Mouse (Mus musculus) neural tube, embryonic 13.5 days (tissue): ENCODE measurements around the gene Plagl1. TPM values are rescaled to one million over a fixed set of nuclear protein-coding genes. Genes with fewer than 3 reads are reported as not detected.

Source experiments
- ATAC-seq: fragments of 200-750 bp; cut with Nextera tagmentation; 2 replicates; pipeline ENCODE4 v1.8.0; 2017; ENCODE audit warnings: low read depth, mild to moderate bottlenecking, moderate TSS enrichment, moderate library complexity
- H3K27ac ChIP-seq: fragments of 300-500 bp; sonication (generic); replicated peaks from 2 replicates; pipeline ENCODE4 v1.5.1; 2015; ENCODE audit warnings: moderate library complexity, mild to moderate bottlenecking, inconsistent platforms
- H3K27me3 ChIP-seq: fragments of 300-500 bp; sonication (generic); 2 replicates; pipeline ENCODE4 v1.6.1; 2015; ENCODE audit warnings: mild to moderate bottlenecking, inconsistent platforms
- H3K36me3 ChIP-seq: fragments of 300-500 bp; sonication (generic); 2 replicates; pipeline ENCODE4 v1.6.1; 2015; ENCODE audit warnings: mild to moderate bottlenecking, inconsistent platforms
- H3K4me1 ChIP-seq: fragments of 300-500 bp; sonication (generic); replicated peaks from 2 replicates; pipeline ENCODE4 v1.6.1; 2015; ENCODE audit warnings: inconsistent platforms
- H3K4me2 ChIP-seq: fragments of 300-500 bp; sonication (generic); 2 replicates; pipeline ENCODE4 v1.6.1; 2015; ENCODE audit warnings: inconsistent platforms, mild to moderate bottlenecking, moderate library complexity
- H3K4me3 ChIP-seq: fragments of 300-500 bp; sonication (generic); 2 replicates; pipeline ENCODE4 v1.5.1; 2015; ENCODE audit warnings: mild to moderate bottlenecking, inconsistent platforms
- H3K9ac ChIP-seq: fragments of 300-500 bp; sonication (generic); 2 replicates; pipeline ENCODE4 v1.6.1; 2015; ENCODE audit warnings: moderate library complexity, mild to moderate bottlenecking, inconsistent platforms
- H3K9me3 ChIP-seq: fragments of 300-500 bp; sonication (generic); 2 replicates; pipeline ENCODE4 v1.6.1; 2016; ENCODE audit warnings: inconsistent platforms
- WGBS: fragments of 180-500 bp; shearing (Covaris S2); methylation state at CpG from one replicate; pipeline ENCODE4 v1.1.7; 2015; 5-methylcytosine and 5-hydroxymethylcytosine counted together
- polyA plus RNA-seq: library from polyadenylated mRNA; unstranded; fragments of >200 nt; fragmentation: Nextera tagmentation; extraction: Ambion mirVana; gene quantifications from 2 replicates; pipeline ENCODE4 v1.2.1, GENCODE M21; 2015

Gene Plagl1
- polyA plus RNA-seq, 1 experiment from 2014 or later: 35.6 TPM

DNA sequence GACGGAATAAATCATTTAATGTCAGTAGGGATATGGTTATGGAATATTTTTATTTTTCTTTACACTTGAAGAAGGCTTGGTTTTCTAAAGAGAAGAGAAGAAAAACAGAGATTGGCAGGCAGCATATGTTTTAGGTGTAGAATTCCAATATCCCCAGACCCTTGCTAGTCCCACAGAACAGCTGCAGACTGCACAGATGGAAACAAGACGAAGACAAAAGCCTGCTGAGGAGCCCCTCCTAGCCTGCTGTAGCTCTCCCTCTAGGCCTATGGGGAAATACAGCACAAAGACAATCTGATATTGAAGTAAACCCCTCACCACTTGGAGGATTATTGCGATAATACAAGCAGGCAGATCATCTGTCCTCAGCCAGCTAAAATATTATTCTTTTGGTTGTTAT, 90.1 kb downstream of the Plagl1 start:
- no peaks in the 10 kb centered on the region for H3K27me3 ChIP-seq
- H3K9ac ChIP-seq: no peak overlapping the region
- no peaks in the 10 kb centered on the region for H3K36me3 ChIP-seq
- H3K4me3 ChIP-seq: no peak overlapping the region
- no peak overlapping the region for H3K4me2 ChIP-seq
- H3K27ac ChIP-seq: no peak overlapping the region
- H3K4me1 ChIP-seq: 0 out of 2 replicates have a peak, but pooled peaks cover 3% of the 10 kb centered on the region
- ATAC-seq: no peak
- H3K9me3 ChIP-seq: no peaks in the 10 kb centered on the region
- 66% methylated on average over 3 of the region's 3 CpGs for WGBS

- Histone ChIP-seq H3K27me3 (no peaks in the 10 kb centered on the region), H3K9me3 (no peaks in the 10 kb centered on the region), H3K36me3 (no peaks in the 10 kb centered on the region), H3K27ac (no peak overlapping the region), H3K9ac (no peak overlapping the region), H3K4me3 (no peak overlapping the region), H3K4me1 (0 out of 2 replicates have a peak, but pooled peaks cover 3% of the 10 kb centered on the region), H3K4me2 (no peak overlapping the region)
- 84% methylated on average over 5 of the region's 5 CpGs for WGBS
- no peak for ATAC-seq
These were observed 91.0 kb downstream of the Plagl1 start for GRCm38 (mm10) chr10:13151353-13151752.

- H3K36me3 ChIP-seq: no peaks in the 10 kb centered on the region
- 80% methylated on average over 4 of the region's 4 CpGs for WGBS
- no peak overlapping the region for H3K4me2 ChIP-seq
- H3K27me3 ChIP-seq: no peaks in the 10 kb centered on the region
- no peaks in the 10 kb centered on the region for H3K9me3 ChIP-seq
- H3K4me1 ChIP-seq: 0 out of 2 replicates have a peak, but pooled peaks cover 3% of the 10 kb centered on the region
- no peak overlapping the region for H3K4me3 ChIP-seq
- no peak overlapping the region for H3K9ac ChIP-seq
- H3K27ac ChIP-seq: no peak overlapping the region
- ATAC-seq: no peak
These were observed 92.6 kb downstream of the Plagl1 start for GRCm38 (mm10) chr10:13152811-13153364.

GRCm38 (mm10) chr10:13155377-13155776, 95.1 kb downstream of the Plagl1 start:
- Histone ChIP-seq H3K27ac (no peak overlapping the region), H3K4me2 (no peak overlapping the region), H3K9ac (no peak overlapping the region), H3K9me3 (no peaks in the 10 kb centered on the region), H3K36me3 (no peaks in the 10 kb centered on the region), H3K27me3 (no peaks in the 10 kb centered on the region), H3K4me1 (0 out of 2 replicates have a peak, but pooled peaks cover 2% of the 10 kb centered on the region), H3K4me3 (no peak overlapping the region)
- WGBS: 83% methylated on average over 5 of the region's 5 CpGs
- no peak for ATAC-seq

DNA sequence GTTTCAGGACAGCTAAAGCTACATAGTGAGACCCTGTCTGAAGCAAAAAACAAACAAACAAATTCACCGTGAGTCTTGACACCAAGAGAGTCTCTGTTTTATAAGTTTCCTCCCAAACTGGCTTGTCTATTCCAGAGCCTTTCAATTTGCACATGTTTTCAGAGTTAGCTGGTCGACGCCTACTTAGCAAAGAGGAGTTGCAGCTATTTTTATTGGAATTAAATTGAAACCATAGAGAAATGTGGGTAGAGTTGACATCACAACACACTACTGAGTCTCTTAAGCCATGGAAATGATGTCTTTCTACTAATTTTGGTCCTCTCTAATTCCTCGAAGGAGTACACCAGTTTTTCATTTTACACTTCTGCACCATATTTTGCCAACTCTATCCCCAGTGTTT, 100.6 kb downstream of the Plagl1 start:
- ATAC-seq: no peak
- H3K27me3 ChIP-seq: no peaks in the 10 kb centered on the region
- H3K9me3 ChIP-seq: 0 out of 2 replicates have a peak, but pooled peaks cover 6% of the 10 kb centered on the region
- no peak overlapping the region for H3K9ac ChIP-seq
- H3K4me1 ChIP-seq: no peaks in the 10 kb centered on the region
- H3K36me3 ChIP-seq: no peaks in the 10 kb centered on the region
- no peak overlapping the region for H3K27ac ChIP-seq
- no peak overlapping the region for H3K4me2 ChIP-seq
- WGBS: 92% methylated on average over 4 of the region's 4 CpGs
- no peak overlapping the region for H3K4me3 ChIP-seq

- Histone ChIP-seq H3K36me3 (no peaks in the 10 kb centered on the region), H3K4me2 (no peak overlapping the region), H3K4me1 (no peaks in the 10 kb centered on the region), H3K27ac (no peak overlapping the region), H3K4me3 (no peak overlapping the region), H3K27me3 (no peaks in the 10 kb centered on the region), H3K9me3 (0 out of 2 replicates have a peak, but pooled peaks cover 6% of the 10 kb centered on the region), H3K9ac (no peak overlapping the region)
- ATAC-seq: no peak
- 85% methylated on average over 4 of the region's 4 CpGs for WGBS
These were observed 101.7 kb downstream of the Plagl1 start for GRCm38 (mm10) chr10:13162031-13162430.

DNA sequence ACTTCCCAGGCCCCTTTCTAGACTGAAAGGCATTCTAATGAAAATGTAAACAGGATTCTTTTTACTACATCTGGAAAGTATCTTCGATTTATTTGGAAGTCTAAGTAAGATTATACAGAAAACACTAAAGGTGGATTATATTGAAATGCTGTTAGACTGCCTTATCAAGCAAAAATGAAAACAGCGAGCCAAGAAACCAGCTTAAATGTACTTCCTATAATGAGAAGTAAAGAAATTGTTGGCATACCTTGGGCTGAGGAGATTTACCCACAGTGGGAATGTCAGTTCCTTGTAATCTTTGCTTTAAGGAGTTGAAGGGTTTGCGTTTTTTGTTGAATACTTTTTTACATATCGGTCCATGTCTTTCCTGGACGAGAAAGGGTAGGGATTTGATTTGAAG, 108.2 kb downstream of the Plagl1 start:
- Histone ChIP-seq H3K4me3 (no peak overlapping the region), H3K4me2 (no peak overlapping the region), H3K27ac (no peak overlapping the region), H3K9me3 (0 out of 2 replicates have a peak, but pooled peaks cover 6% of the 10 kb centered on the region), H3K9ac (no peak overlapping the region), H3K36me3 (no peaks in the 10 kb centered on the region), H3K4me1 (peaks cover 11% of the 10 kb centered on the region), H3K27me3 (no peaks in the 10 kb centered on the region)
- ATAC-seq: no peak
- WGBS: 90% methylated on average over 5 of the region's 5 CpGs

GRCm38 (mm10) chr10:13170739-13171448, 110.6 kb downstream of the Plagl1 start:
- no peak overlapping the region for H3K9ac ChIP-seq
- 0 out of 2 replicates have a peak, but pooled peaks cover under 1% of the 10 kb centered on the region for H3K36me3 ChIP-seq
- H3K4me1 ChIP-seq: peaks cover 11% of the 10 kb centered on the region
- peak; percentile 69 for ATAC-seq
- no peak overlapping the region for H3K4me3 ChIP-seq
- H3K27me3 ChIP-seq: no peaks in the 10 kb centered on the region
- no peak overlapping the region for H3K27ac ChIP-seq
- 49% methylated on average over 12 of the region's 12 CpGs for WGBS
- H3K4me2 ChIP-seq: no peak overlapping the region
- H3K9me3 ChIP-seq: no peaks in the 10 kb centered on the region

DNA sequence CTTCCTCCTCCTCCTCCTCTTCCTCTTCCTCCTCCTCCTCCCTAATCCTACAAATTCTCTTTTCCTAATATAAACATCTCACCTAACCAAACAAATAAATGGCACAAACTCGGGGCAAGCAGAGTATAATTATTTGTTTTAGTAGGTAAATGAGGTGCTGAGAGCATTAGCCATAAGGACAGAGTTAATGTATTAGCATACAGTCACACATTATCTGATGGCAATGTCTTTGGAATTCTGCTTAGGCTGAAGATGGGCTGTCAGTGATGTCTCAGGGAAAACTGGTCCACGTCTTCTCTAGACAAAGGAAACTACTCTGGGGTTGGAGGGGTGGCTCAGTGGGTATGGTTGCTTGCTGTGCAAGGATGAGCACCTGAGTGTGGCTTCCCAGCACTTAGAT, 111.2 kb downstream of the Plagl1 start:
- Histone ChIP-seq H3K36me3 (peaks cover 6% of the 10 kb centered on the region), H3K9me3 (no peaks in the 10 kb centered on the region), H3K9ac (no peak overlapping the region), H3K4me3 (no peak overlapping the region), H3K27ac (no peak overlapping the region), H3K27me3 (no peaks in the 10 kb centered on the region), H3K4me1 (peaks cover 11% of the 10 kb centered on the region), H3K4me2 (no peak overlapping the region)
- ATAC-seq: no peak
- whole genome bisulfite sequencing: 71% methylated on average over 2 of the region's 2 CpGs

DNA sequence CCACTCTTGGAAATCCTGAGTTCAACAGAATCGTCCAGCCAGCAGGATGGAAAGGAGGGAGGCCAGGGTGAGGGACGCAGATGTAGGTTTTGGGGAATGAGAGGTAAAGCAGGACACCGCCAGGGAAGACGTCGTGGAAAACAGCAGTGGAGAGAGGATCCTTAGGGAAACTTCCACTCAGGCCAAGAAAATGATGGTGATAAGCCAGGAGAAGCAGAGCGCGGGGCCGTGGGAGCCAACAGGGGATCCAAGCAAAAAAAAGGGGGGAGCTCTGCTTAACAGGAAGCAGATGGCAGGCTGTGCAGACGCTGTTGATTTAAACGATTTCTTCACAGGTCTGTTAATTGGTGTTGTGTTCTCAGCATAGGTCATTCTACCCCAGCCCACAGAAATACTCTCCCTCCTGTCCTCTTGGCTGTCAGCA, 112.5 kb downstream of the Plagl1 start:
- ATAC-seq: no peak
- H3K4me1 ChIP-seq: peaks cover 11% of the 10 kb centered on the region
- H3K9ac ChIP-seq: no peak overlapping the region
- H3K9me3 ChIP-seq: no peaks in the 10 kb centered on the region
- no peak overlapping the region for H3K4me2 ChIP-seq
- H3K27ac ChIP-seq: no peak overlapping the region
- 67% methylated on average over 10 of the region's 10 CpGs for WGBS
- H3K36me3 ChIP-seq: peaks cover 20% of the 10 kb centered on the region
- H3K27me3 ChIP-seq: no peaks in the 10 kb centered on the region
- no peak overlapping the region for H3K4me3 ChIP-seq

DNA sequence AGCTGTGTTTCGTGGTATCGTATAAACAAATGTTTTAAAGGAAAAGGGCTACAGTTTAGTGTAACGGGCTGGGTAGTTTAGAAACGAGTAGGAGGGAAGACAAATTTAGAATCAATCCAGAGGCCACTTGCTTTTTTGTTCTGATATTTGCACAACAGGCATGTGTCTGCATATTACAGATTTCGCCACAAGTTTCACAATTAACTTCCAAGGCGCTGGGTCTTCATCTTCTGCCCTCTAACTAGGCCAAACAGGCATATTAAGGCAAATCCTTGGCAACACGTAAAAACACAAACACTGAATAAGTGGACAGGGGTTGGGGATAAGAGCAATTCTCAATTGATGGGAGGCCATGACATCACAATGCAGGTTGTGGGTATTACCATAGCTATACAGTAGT, 115.6 kb downstream of the Plagl1 start:
- ATAC-seq: no peak
- Histone ChIP-seq H3K4me2 (no peak overlapping the region), H3K9ac (no peak overlapping the region), H3K4me3 (no peak overlapping the region), H3K36me3 (peaks cover 50% of the 10 kb centered on the region), H3K27ac (no peak overlapping the region), H3K4me1 (peaks cover 9% of the 10 kb centered on the region), H3K9me3 (no peaks in the 10 kb centered on the region), H3K27me3 (no peaks in the 10 kb centered on the region)
- 91% methylated on average over 7 of the region's 7 CpGs for WGBS

GRCm38 (mm10) chr10:13177973-13178624, 117.8 kb downstream of the Plagl1 start, which contains the start of gene Zc2hc1b:
Gene Zc2hc1b (minus strand): TSS chr10:13178023.
- no peaks in the 10 kb centered on the region for H3K27me3 ChIP-seq
- no peak for ATAC-seq
- no peaks in the 10 kb centered on the region for H3K9me3 ChIP-seq
- H3K4me2 ChIP-seq: no peak within 1 kb of the TSS
- WGBS: 64% methylated on average over 7 of the region's 7 CpGs
- peaks cover 72% of the 10 kb centered on the region for H3K36me3 ChIP-seq
- H3K4me3 ChIP-seq: no peak within 1 kb of the TSS
- no peaks in the 10 kb centered on the region for H3K4me1 ChIP-seq
- H3K27ac ChIP-seq: no peak within 1 kb of the TSS
- no peak within 1 kb of the TSS for H3K9ac ChIP-seq
